Mouse (Mus musculus): ENCODE data around the gene Btk.

Gene Btk

DNA sequence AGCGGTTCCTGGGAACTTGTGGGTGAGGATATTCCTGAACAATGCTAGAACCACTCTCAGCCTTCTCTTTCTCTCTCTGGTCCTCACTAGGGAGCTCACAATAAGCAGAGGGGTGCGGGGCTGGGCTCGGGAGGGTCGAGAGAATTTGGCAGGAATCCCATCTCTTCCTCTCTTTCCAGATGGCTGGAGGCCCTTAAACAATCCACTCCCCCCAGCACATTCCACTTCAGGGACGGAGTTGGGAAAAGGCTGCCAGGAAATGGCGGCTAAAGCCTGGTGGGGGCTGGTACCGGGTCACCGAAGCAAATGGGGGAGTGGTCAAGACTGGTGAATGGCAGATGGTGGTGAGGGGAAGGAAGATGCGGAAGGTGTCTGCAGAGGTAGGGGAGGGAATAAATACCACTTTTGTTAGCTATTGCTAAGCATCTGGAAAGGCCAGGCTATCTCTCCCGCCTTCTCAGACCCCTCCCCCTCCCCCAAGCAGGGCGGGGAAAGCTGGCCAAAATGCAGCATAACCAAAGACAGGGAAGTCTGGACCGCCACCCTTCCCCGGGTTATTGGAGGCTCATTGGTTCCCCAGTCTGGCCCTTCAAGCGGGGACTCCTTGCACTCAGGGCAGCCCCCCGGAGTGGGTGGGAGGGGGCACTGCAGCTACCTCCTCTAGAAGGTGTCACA lies 29.1 kb upstream of the Btk start:
- Histone ChIP-seq H3K4me3 (replicated peaks; ENCODE audit: low read length) (peak overlapping the region; percentile 58), H3K27me3 (ENCODE audit: insufficient read depth, low read length) (no peaks in the 10 kb centered on the region), H3K4me1 (replicated peaks; ENCODE audit: low read depth, low read length) (peaks cover 19% of the 10 kb centered on the region), H3K9me3 (ENCODE audit: low read length) (no peaks in the 10 kb centered on the region), H3K36me3 (ENCODE audit: insufficient read depth, low read length) (peaks cover 4% of the 10 kb centered on the region)
- TF ChIP-seq CTCF (conservative IDR thresholded peaks at IDR 0.05; ENCODE audit: low read length) = no peak
- no peak for TF ChIP-seq NANOG (IDR thresholded peaks at IDR 0.05; ENCODE audit: borderline replicate concordance, low read length)
- TF ChIP-seq POU5F1 (IDR thresholded peaks at IDR 0.05; ENCODE audit: borderline replicate concordance, low read length) = no peak

DNA sequence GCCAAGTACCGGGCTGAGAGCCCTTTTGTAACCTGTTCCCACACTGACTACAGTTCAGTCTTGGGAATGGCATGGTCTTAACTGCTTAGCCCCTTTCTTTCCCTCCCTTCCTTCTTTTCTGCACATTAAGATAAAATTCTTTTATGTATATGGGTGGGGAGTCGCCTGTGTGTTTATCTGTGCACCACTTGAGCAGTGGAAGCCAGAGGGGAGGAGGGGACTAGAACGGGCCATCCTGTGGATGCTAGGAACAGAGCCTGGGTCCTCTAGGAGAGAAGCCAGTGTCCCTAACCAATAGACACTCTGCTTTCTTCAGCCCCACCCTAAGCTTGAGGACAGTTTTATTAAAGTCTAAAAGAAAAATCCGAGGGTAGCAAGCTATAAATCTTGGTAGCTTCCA lies 27.6 kb upstream of the Btk start:
- Histone ChIP-seq H3K4me1 (replicated peaks; ENCODE audit: low read depth, low read length) (peaks cover 19% of the 10 kb centered on the region), H3K4me3 (replicated peaks; ENCODE audit: low read length) (no peak overlapping the region), H3K9me3 (ENCODE audit: low read length) (no peaks in the 10 kb centered on the region), H3K36me3 (ENCODE audit: insufficient read depth, low read length) (peaks cover 9% of the 10 kb centered on the region), H3K27me3 (ENCODE audit: insufficient read depth, low read length) (no peaks in the 10 kb centered on the region)
- no peak for TF ChIP-seq POU5F1 (IDR thresholded peaks at IDR 0.05; ENCODE audit: borderline replicate concordance, low read length)
- TF ChIP-seq NANOG (IDR thresholded peaks at IDR 0.05; ENCODE audit: borderline replicate concordance, low read length) = no peak
- no peak for TF ChIP-seq CTCF (conservative IDR thresholded peaks at IDR 0.05; ENCODE audit: low read length)

DNA sequence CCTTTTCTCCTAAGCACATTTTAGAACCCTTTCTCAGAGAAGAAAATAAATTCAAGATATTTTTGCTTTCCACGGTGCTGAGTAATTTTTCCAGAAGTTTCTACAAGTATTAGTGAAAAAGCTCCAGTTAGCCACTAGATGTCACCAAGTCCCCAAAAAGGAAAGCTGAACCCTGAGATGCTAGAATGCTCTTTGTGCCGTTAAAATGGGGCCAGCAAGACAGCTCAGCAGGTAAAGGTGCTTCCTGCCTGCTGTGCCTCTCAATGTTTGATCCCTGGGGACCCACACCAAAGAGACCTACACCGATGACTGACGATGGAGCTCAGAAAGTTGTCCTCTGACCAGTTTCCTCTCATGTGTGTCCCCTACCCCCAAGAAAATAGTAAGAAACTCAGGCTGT lies 26.1 kb upstream of the Btk start:
- TF ChIP-seq CTCF (conservative IDR thresholded peaks at IDR 0.05; ENCODE audit: low read length) (no peak; the same call in 1 of the 2 replicates), POU5F1 (IDR thresholded peaks at IDR 0.05; ENCODE audit: borderline replicate concordance, low read length) (no peak), NANOG (IDR thresholded peaks at IDR 0.05; ENCODE audit: borderline replicate concordance, low read length) (no peak)
- no peak overlapping the region for H3K4me3 ChIP-seq (replicated peaks; ENCODE audit: low read length)

GRCm38 (mm10) chrX:134601380-134602120 lies 18.2 kb upstream of the Btk start:
- Histone ChIP-seq H3K4me1 (replicated peaks; ENCODE audit: low read depth, low read length) (peaks cover 23% of the 10 kb centered on the region), H3K4me3 (replicated peaks; ENCODE audit: low read length) (peak overlapping the region; percentile 81), H3K9me3 (ENCODE audit: low read length) (no peaks in the 10 kb centered on the region), H3K27me3 (ENCODE audit: insufficient read depth, low read length) (no peaks in the 10 kb centered on the region), H3K36me3 (ENCODE audit: insufficient read depth, low read length) (peaks cover 13% of the 10 kb centered on the region)
- TF ChIP-seq CTCF (conservative IDR thresholded peaks at IDR 0.05; ENCODE audit: low read length) (no peak), NANOG (IDR thresholded peaks at IDR 0.05; ENCODE audit: borderline replicate concordance, low read length) (no peak), POU5F1 (IDR thresholded peaks at IDR 0.05; ENCODE audit: borderline replicate concordance, low read length) (no peak)

More for the DNA sequence above, 26.1 kb upstream of the Btk start:
- no peaks in the 10 kb centered on the region for H3K9me3 ChIP-seq (ENCODE audit: low read length)
- H3K27me3 ChIP-seq (ENCODE audit: insufficient read depth, low read length) = no peaks in the 10 kb centered on the region
- H3K4me1 ChIP-seq (replicated peaks; ENCODE audit: low read depth, low read length) = peaks cover 19% of the 10 kb centered on the region
- H3K36me3 ChIP-seq (ENCODE audit: insufficient read depth, low read length) = peaks cover 12% of the 10 kb centered on the region

GRCm38 (mm10) chrX:134600659-134601379 lies 17.4 kb upstream of the Btk start, which contains the start of the genes Gla and Hnrnph2:
Gla (minus strand) TSS chrX:134601125.
Hnrnph2 (plus strand) TSS chrX:134601179.
- Histone ChIP-seq H3K9me3 (ENCODE audit: low read length) (no peaks in the 10 kb centered on the region), H3K27me3 (ENCODE audit: insufficient read depth, low read length) (no peaks in the 10 kb centered on the region), H3K4me3 (replicated peaks; ENCODE audit: low read length) (peak within 1 kb of the TSS; percentile 86), H3K36me3 (ENCODE audit: insufficient read depth, low read length) (peaks cover 13% of the 10 kb centered on the region), H3K4me1 (replicated peaks; ENCODE audit: low read depth, low read length) (peaks cover 27% of the 10 kb centered on the region)
- TF ChIP-seq CTCF (conservative IDR thresholded peaks at IDR 0.05; ENCODE audit: low read length) (no peak), NANOG (IDR thresholded peaks at IDR 0.05; ENCODE audit: borderline replicate concordance, low read length) (no peak), POU5F1 (IDR thresholded peaks at IDR 0.05; ENCODE audit: borderline replicate concordance, low read length) (no peak)

DNA sequence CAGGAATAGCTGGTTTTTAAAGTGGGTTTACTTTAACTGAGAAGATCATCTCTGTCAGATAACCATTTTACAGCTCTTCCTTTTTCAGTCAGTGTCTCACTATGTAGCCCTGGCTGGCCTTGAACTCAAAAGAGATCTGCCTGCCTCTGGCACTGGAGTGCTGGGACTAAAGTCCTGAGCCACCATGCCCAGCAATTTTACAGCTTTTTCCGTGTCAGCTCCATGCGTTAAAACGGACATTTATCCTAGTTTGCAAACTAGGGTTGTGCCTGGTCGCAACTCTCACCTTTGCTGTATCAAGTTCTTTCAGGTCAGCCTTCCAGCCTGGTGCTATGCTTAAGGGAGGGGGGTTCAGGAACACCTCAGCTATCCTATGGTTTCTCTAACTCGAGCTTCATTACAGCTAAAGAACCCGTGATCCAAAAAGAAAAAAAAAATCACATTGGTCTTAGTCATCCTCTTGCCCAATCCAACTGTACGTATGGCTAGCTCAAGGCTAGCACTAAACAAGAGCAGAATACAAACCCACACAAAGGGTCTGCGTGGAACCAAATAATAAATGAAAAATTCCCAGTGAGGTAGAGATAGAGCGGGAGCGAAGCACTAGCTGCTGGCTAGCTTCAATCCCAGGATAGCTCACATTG lies 16.7 kb upstream of the Btk start:
- no peak for TF ChIP-seq CTCF (conservative IDR thresholded peaks at IDR 0.05; ENCODE audit: low read length)
- TF ChIP-seq NANOG (IDR thresholded peaks at IDR 0.05; ENCODE audit: borderline replicate concordance, low read length) = no peak
- no peak for TF ChIP-seq POU5F1 (IDR thresholded peaks at IDR 0.05; ENCODE audit: borderline replicate concordance, low read length)
- Histone ChIP-seq H3K4me3 (replicated peaks; ENCODE audit: low read length) (peak overlapping the region; percentile 86), H3K27me3 (ENCODE audit: insufficient read depth, low read length) (no peaks in the 10 kb centered on the region), H3K36me3 (ENCODE audit: insufficient read depth, low read length) (peaks cover 15% of the 10 kb centered on the region), H3K4me1 (replicated peaks; ENCODE audit: low read depth, low read length) (peaks cover 27% of the 10 kb centered on the region), H3K9me3 (ENCODE audit: low read length) (no peaks in the 10 kb centered on the region)

GRCm38 (mm10) chrX:134589836-134590235 lies 6.5 kb upstream of the Btk start:
- peaks cover 11% of the 10 kb centered on the region; the same call in 1 of the 2 replicates for H3K4me1 ChIP-seq (replicated peaks; ENCODE audit: low read depth, low read length)
- no peak overlapping the region for H3K4me3 ChIP-seq (replicated peaks; ENCODE audit: low read length)
- H3K36me3 ChIP-seq (ENCODE audit: insufficient read depth, low read length) = peaks cover 55% of the 10 kb centered on the region
- TF ChIP-seq POU5F1 (IDR thresholded peaks at IDR 0.05; ENCODE audit: borderline replicate concordance, low read length) (no peak), NANOG (IDR thresholded peaks at IDR 0.05; ENCODE audit: borderline replicate concordance, low read length) (no peak), CTCF (conservative IDR thresholded peaks at IDR 0.05; ENCODE audit: low read length) (no peak)
- no peaks in the 10 kb centered on the region for H3K27me3 ChIP-seq (ENCODE audit: insufficient read depth, low read length)
- no peaks in the 10 kb centered on the region for H3K9me3 ChIP-seq (ENCODE audit: low read length)

Data from E14TG2a.4 (cell line).